Mouse (Mus musculus): ENCODE measurements around the gene Glrb.

The Glrb gene

GRCm38 (mm10) chr3:80823975-80824374 is 89.5 kb downstream of the Glrb start:
- DNase-seq (ENCODE audit: low spot score in 2 of 2): no peak

- DNase-seq (ENCODE audit: low spot score in 2 of 2): no peak
Measured at GRCm38 (mm10) chr3:80818619-80819018, 94.8 kb downstream of the Glrb start.

GRCm38 (mm10) chr3:80813734-80814133 is 99.7 kb downstream of the Glrb start:
- no peak for DNase-seq (ENCODE audit: low spot score in 2 of 2)

- DNase-seq (ENCODE audit: low spot score in 2 of 2): no peak
Measured at GRCm38 (mm10) chr3:80812237-80812636, 101.2 kb downstream of the Glrb start.

- DNase-seq (ENCODE audit: low spot score in 2 of 2): no peak
Measured at GRCm38 (mm10) chr3:80805327-80805726, 108.1 kb downstream of the Glrb start.

- DNase-seq (ENCODE audit: low spot score in 2 of 2): no peak
Measured at GRCm38 (mm10) chr3:80803811-80804210, 109.6 kb downstream of the Glrb start.

- no peak for DNase-seq (ENCODE audit: low spot score in 2 of 2)
Measured at GRCm38 (mm10) chr3:80803211-80803610, 110.2 kb downstream of the Glrb start.

- peak; percentile 57 to 81 for DNase-seq (ENCODE audit: low spot score in 2 of 2)
Measured at GRCm38 (mm10) chr3:80802596-80803081, 110.8 kb downstream of the Glrb start, which contains the start of gene Gria2. Gene Gria2 (minus strand): TSS chr3:80802835.

- no peak for DNase-seq (ENCODE audit: low spot score in 2 of 2)
Measured at GRCm38 (mm10) chr3:80801827-80802310, 111.6 kb downstream of the Glrb start.

- peak; percentile 14 to 58 for DNase-seq (ENCODE audit: low spot score in 2 of 2)
Measured at GRCm38 (mm10) chr3:80800995-80801826, 112.2 kb downstream of the Glrb start.

GRCm38 (mm10) chr3:80800299-80800994 is 113.0 kb downstream of the Glrb start:
- peak in 1 of 2 experiments; percentile 58 for DNase-seq (ENCODE audit: low spot score in 2 of 2)

- no peak for DNase-seq (ENCODE audit: low spot score in 2 of 2)
Measured at GRCm38 (mm10) chr3:80797935-80798334, 115.5 kb downstream of the Glrb start.

- no peak for DNase-seq (ENCODE audit: low spot score in 2 of 2)
Measured at GRCm38 (mm10) chr3:80796764-80797163, 116.7 kb downstream of the Glrb start.

GRCm38 (mm10) chr3:80795284-80795683 is 118.2 kb downstream of the Glrb start:
- no peak for DNase-seq (ENCODE audit: low spot score in 2 of 2)
